Mouse (Mus musculus) bone marrow, adult 2 months (tissue): ENCODE measurements at regions not wholly inside any gene's neighbourhood (a gene's known extent, or its start where the extent isn't known, plus 50 kb on each side); places are given as distances from the start of the nearest gene placed in this dataset.

Source experiments
- CTCF ChIP-seq: fragments of 200-500 bp; IDR thresholded peaks from 2 replicates; pipeline ENCODE4 v1.5.1; 2011; ENCODE audit warnings: low read length, control low read depth; ENCODE audit not compliant: control insufficient read depth, insufficient read depth
- POLR2A ChIP-seq: fragments of 200-500 bp; IDR thresholded peaks from 2 replicates; pipeline ENCODE4 v1.6.1; 2011; ENCODE audit warnings: low read depth, mild to moderate bottlenecking, control low read depth, low read length, borderline replicate concordance; ENCODE audit not compliant: control insufficient read depth

GRCm38 (mm10) chr12:9337891-9338672 is 231.8 kb upstream of the Osr1 start:
- TF ChIP-seq CTCF (no peak), POLR2A (no peak)
